Mouse (Mus musculus) CH12.LX (cell line): ENCODE data around the gene Ppard. TPM values are rescaled to one million over a fixed set of nuclear protein-coding genes. Genes with fewer than 3 reads are reported as not detected.
A peak's percentile ranks its signal among the peaks of the same experiment; 100 is the strongest.

Experiments used
- DNase-seq: peaks from one replicate; pipeline ENCODE4 v3.0.0-alpha.2; 2013; ENCODE audit errors: extremely low read depth
- H3K27ac ChIP-seq: 2 replicates; pipeline ENCODE4 v1.5.1; 2012; ENCODE audit warnings: low read depth, mild to moderate bottlenecking, control low read depth, moderate library complexity; ENCODE audit not compliant: insufficient read depth
- H3K27me3 ChIP-seq: replicated peaks from 2 replicates; pipeline ENCODE3; 2012; ENCODE audit warnings: inconsistent platforms
- H3K36me3 ChIP-seq, 2 experiments: replicated peaks in 1 of 2; 2 replicates each; pipeline versions ENCODE3 to v1.6.1; 2012; ENCODE audit warnings: inconsistent platforms in 1 of 2, low read length in 1 of 2, mild to moderate bottlenecking in 1 of 2, mixed read lengths in 1 of 2, moderate library complexity in 1 of 2; ENCODE audit not compliant: control insufficient read depth in 1 of 2, insufficient read depth in 1 of 2
- H3K4me1 ChIP-seq, 2 experiments: 2 replicates each; pipeline ENCODE4 v1.6.1; 2012; ENCODE audit warnings: inconsistent platforms in 1 of 2, moderate library complexity in 1 of 2; ENCODE audit not compliant: insufficient read depth in 2 of 2, control insufficient read depth in 1 of 2
- H3K4me2 ChIP-seq: 2 replicates; pipeline ENCODE4 v1.6.1; 2012; ENCODE audit warnings: low read depth, mild to moderate bottlenecking, control low read depth; ENCODE audit not compliant: poor library complexity, insufficient read depth, severe bottlenecking
- H3K4me3 ChIP-seq, 3 experiments: fragments of 150-350 bp in 1 of 3; sonication (generic) in 1 of 3; replicated peaks in 1 of 3; 2 replicates each; pipeline versions ENCODE3 to v1.5.1; 2011 to 2012; ENCODE audit warnings: low read depth in 2 of 3, low read length in 2 of 3, mild to moderate bottlenecking in 2 of 3, moderate library complexity in 2 of 3, control low read depth in 1 of 3, improper control_type of control experiment in 1 of 3, inconsistent platforms in 1 of 3, mixed read lengths in 1 of 3; ENCODE audit not compliant: poor library complexity in 1 of 3
- H3K79me2 ChIP-seq: replicated peaks from 2 replicates; pipeline ENCODE4 v1.6.1; 2012; ENCODE audit warnings: mild to moderate bottlenecking, moderate library complexity; ENCODE audit not compliant: control insufficient read depth, poor library complexity, insufficient read depth, severe bottlenecking; ENCODE audit errors: extremely low read depth
- H3K9ac ChIP-seq: 2 replicates; pipeline ENCODE4 v1.6.1; 2012; ENCODE audit warnings: low read depth, mild to moderate bottlenecking, control low read depth, moderate library complexity; ENCODE audit not compliant: insufficient read depth
- H3K9me3 ChIP-seq: replicated peaks from 2 replicates; pipeline ENCODE3; 2012; ENCODE audit warnings: low read length, inconsistent platforms, mixed read lengths
- BHLHE40 ChIP-seq: IDR thresholded peaks from 2 replicates; pipeline ENCODE4 v1.6.1; 2011; ENCODE audit warnings: mild to moderate bottlenecking, low read depth, low read length, improper control_type of control experiment
- CTCF ChIP-seq, 2 experiments: IDR thresholded peaks in 1 of 2; conservative IDR thresholded peaks in 1 of 2; 2 replicates each; pipeline ENCODE4 v1.5.1; 2011 to 2012; ENCODE audit warnings: low read depth in 2 of 2, low read length in 2 of 2, improper control_type of control experiment in 1 of 2, inconsistent platforms in 1 of 2, mild to moderate bottlenecking in 1 of 2, moderate library complexity in 1 of 2
- ETS1 ChIP-seq: conservative IDR thresholded peaks from 2 replicates; pipeline ENCODE4 v1.6.1; 2012; ENCODE audit warnings: low read depth, mild to moderate bottlenecking, inconsistent platforms, low read length, improper control_type of control experiment, moderate library complexity
- IRF4 ChIP-seq: IDR thresholded peaks from 2 replicates; pipeline ENCODE4 v1.6.1; 2014; ENCODE audit warnings: low read depth, mild to moderate bottlenecking, inconsistent platforms, low read length, improper control_type of control experiment
- MAX ChIP-seq: IDR thresholded peaks from 2 replicates; pipeline ENCODE4 v1.6.1; 2011; ENCODE audit warnings: low read length, improper control_type of control experiment
- MAZ ChIP-seq: IDR thresholded peaks from 2 replicates; pipeline ENCODE4 v1.6.1; 2012; ENCODE audit warnings: low read depth, mild to moderate bottlenecking, inconsistent platforms, low read length, improper control_type of control experiment, moderate library complexity
- NRF1 ChIP-seq: IDR thresholded peaks from 2 replicates; pipeline ENCODE4 v1.6.1; 2014; ENCODE audit warnings: low read depth, mild to moderate bottlenecking, inconsistent platforms, low read length, improper control_type of control experiment, moderate library complexity
- RCOR1 ChIP-seq: conservative IDR thresholded peaks from 2 replicates; pipeline ENCODE4 v1.6.1; 2012; ENCODE audit warnings: low read depth, mild to moderate bottlenecking, inconsistent platforms, low read length, improper control_type of control experiment
- TBP ChIP-seq: conservative IDR thresholded peaks from 2 replicates; pipeline ENCODE4 v1.6.1; 2011; ENCODE audit warnings: low read depth, low read length, improper control_type of control experiment
- UBTF ChIP-seq: IDR thresholded peaks from 2 replicates; pipeline ENCODE4 v1.6.1; 2012; ENCODE audit warnings: low read depth, mild to moderate bottlenecking, inconsistent platforms, low read length, improper control_type of control experiment, moderate library complexity
- USF1 ChIP-seq: IDR thresholded peaks from 2 replicates; pipeline ENCODE4 v1.6.1; 2014; ENCODE audit warnings: low read depth, mild to moderate bottlenecking, inconsistent platforms, low read length, improper control_type of control experiment
- USF2 ChIP-seq: conservative IDR thresholded peaks from 2 replicates; pipeline ENCODE4 v1.6.1; 2011; ENCODE audit warnings: low read depth, low read length, improper control_type of control experiment
- ZC3H11A ChIP-seq: IDR thresholded peaks from 2 replicates; pipeline ENCODE4 v1.6.1; 2012; ENCODE audit warnings: low read depth, mild to moderate bottlenecking, inconsistent platforms, low read length, improper control_type of control experiment
- dilution Hi-C: fragments of 300-500 bp; cut with MboI; formaldehyde crosslinking; loops from 2 replicates; pipeline ENCODE4 v1.14.3; 2020; ENCODE audit warnings: low sequenced_read_pairs; ENCODE audit not compliant: extremely low pct_unique_long_range_greater_than_20kb, extremely low pct_ligation_motif_present
- in situ Hi-C: fragments of 300-500 bp; cut with MboI; formaldehyde crosslinking; loops from 3 replicates; pipeline ENCODE4 v1.14.3; 2019; ENCODE audit warnings: low sequenced_read_pairs, low pct_ligation_motif_present, low pct_unique_long_range_greater_than_20kb, mixed read lengths
- polyA plus RNA-seq: library from polyadenylated mRNA; unstranded; fragments of >175 nt; gene quantifications from 2 replicates; pipeline ENCODE4 v1.2.1, GENCODE M21; 2012; ENCODE audit warnings: low read depth; ENCODE audit not compliant: insufficient read length
- total RNA-seq, 2 experiments: library from RNA; depleted of rRNA; stranded (reverse); fragments of 300-350 nt in 1 of 2; fragments of >200 nt in 1 of 2; gene quantifications; 2 replicates each; pipeline ENCODE4 v1.2.3; 2012 to 2014

Gene Ppard
- total and polyA plus RNA-seq, 3 experiments = 2.9 to 15.5 (median 7.3) TPM

DNA sequence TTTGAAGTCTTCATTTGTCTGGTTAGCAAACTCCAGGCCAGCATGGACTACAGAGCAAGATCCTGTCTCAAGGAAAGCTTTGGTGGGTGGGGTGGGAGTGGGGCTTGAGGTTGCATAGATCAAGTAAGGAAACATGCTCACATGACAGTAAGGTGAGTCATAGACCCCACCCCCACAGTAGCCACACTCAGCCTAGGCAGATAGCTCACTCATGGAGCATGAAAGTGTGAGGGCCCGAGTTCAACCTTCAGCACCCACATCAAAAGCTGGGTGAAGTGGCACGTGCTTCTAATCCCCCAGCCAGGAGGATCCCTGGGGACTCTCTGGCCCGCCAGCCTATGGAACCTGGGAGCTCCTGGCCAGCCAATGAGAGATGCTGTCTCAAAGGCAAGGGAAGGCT is 38.9 kb upstream of the Ppard start:
- Histone ChIP-seq H3K27ac (no peak overlapping the region), H3K4me3 (no peak overlapping the region), H3K9me3 (peaks cover 8% of the 10 kb centered on the region), H3K4me2 (no peak overlapping the region), H3K9ac (no peak overlapping the region), H3K27me3 (no peaks in the 10 kb centered on the region), H3K79me2 (no peaks in the 10 kb centered on the region), H3K4me1 (peaks cover 14 to 29% of the 10 kb centered on the region in 2 experiments), H3K36me3 (peaks cover 18 to 64% of the 10 kb centered on the region in 2 experiments)
- dilution Hi-C loops = no loop called here
- TF ChIP-seq IRF4 (no peak), ZC3H11A (no peak), MAZ (no peak), BHLHE40 (peak; percentile 53), NRF1 (no peak), MAX (no peak), UBTF (no peak)
- in situ Hi-C loops = no loop called here
- peak; percentile 29 for DNase-seq

GRCm38 (mm10) chr17:28195033-28195432 is 37.5 kb upstream of the Ppard start:
- DNase-seq = no peak
- Histone ChIP-seq H3K27ac (no peak overlapping the region), H3K4me2 (no peak overlapping the region), H3K4me1 (peaks cover 14 to 29% of the 10 kb centered on the region in 2 experiments), H3K9ac (no peak overlapping the region), H3K79me2 (no peaks in the 10 kb centered on the region), H3K9me3 (peaks cover 8% of the 10 kb centered on the region), H3K36me3 (peaks cover 19 to 62% of the 10 kb centered on the region in 2 experiments), H3K4me3 (no peak overlapping the region), H3K27me3 (no peaks in the 10 kb centered on the region)
- in situ Hi-C loops = no loop called here
- no peak for TF ChIP-seq USF2
- TF ChIP-seq USF1 = no peak
- dilution Hi-C loops = no loop called here

DNA sequence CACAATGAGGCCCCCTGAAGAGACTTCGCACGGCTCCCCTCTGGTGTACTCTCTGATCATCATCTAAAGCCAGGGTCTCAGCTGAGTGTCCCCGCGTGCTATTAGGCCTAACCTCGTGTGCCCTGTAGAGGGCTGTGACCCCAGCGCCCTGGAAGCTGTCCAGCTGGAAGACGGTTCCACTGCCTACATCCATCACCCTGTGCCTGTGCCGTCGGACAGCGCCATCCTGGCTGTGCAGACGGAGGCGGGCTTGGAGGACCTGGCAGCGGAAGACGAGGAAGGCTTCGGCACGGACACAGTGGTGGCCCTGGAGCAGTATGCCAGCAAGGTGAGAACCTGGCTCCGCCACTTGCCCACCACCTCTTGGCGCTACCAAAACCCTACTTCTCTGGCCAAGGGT is 34.9 kb upstream of the Ppard start:
- H3K79me2 ChIP-seq = no peaks in the 10 kb centered on the region
- H3K9me3 ChIP-seq = no peaks in the 10 kb centered on the region
- no peaks in the 10 kb centered on the region for H3K27me3 ChIP-seq
- peaks cover 11 to 23% of the 10 kb centered on the region in 2 experiments for H3K4me1 ChIP-seq
- in situ Hi-C loops (no loop called here), dilution Hi-C loops (no loop called here)
- H3K36me3 ChIP-seq = peaks cover 28 to 70% of the 10 kb centered on the region in 2 experiments
- TF ChIP-seq ETS1 (no peak), MAX (no peak), RCOR1 (no peak), CTCF (conservative IDR thresholded peaks at IDR 0.05 in 1 of 2, IDR thresholded peaks at IDR 0.05 in 1 of 2; ENCODE audit: low read depth in 2 of 2, low read length in 2 of 2) (no peak), TBP (no peak)
- no peak for DNase-seq
- H3K9ac ChIP-seq = no peak overlapping the region
- no peak overlapping the region for H3K27ac ChIP-seq
- no peak overlapping the region for H3K4me3 ChIP-seq
- no peak overlapping the region for H3K4me2 ChIP-seq
